Mouse (Mus musculus) brain, embryonic 14.5 days (tissue): ENCODE data around the gene Tnfaip8l1.

ENCODE experiments used
- CTCF ChIP-seq: fragments of 200-500 bp; IDR thresholded peaks from 2 replicates; pipeline ENCODE4 v1.5.1; 2012; ENCODE audit warnings: inconsistent platforms, mild to moderate bottlenecking, moderate library complexity, borderline replicate concordance; ENCODE audit not compliant: insufficient read depth, insufficient read length; ENCODE audit errors: extremely low read depth
- POLR2A ChIP-seq: fragments of 200-500 bp; IDR thresholded peaks from 2 replicates; pipeline ENCODE4 v1.6.1; 2012; ENCODE audit warnings: mild to moderate bottlenecking, inconsistent platforms, borderline replicate concordance; ENCODE audit not compliant: poor library complexity, insufficient read depth, insufficient read length, severe bottlenecking; ENCODE audit errors: extremely low read depth

DNA sequence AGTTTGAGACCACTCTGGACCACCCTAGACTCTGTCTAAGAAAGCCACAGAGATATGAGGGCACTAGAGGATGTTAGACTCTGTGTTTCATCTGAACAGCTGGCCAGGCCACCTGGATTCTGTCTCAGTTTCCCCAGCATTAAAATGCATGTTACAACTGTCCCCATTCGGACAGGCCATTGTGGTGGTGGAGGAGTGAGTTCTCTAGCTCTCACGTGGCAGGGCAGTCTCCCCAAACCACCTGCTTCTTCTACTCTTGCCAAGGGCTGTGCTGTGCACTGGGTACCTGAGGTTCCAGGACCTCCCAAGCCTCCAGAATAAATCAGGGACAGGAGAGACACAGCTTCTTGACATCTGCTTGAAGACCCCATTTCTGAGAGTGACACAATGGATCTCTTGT, 12.4 kb upstream of the Tnfaip8l1 start:
- TF ChIP-seq CTCF (no peak), POLR2A (no peak)
